Mouse (Mus musculus) embryonic facial prominence, embryonic 15.5 days (tissue): ENCODE data around the gene Abr. TPM values are rescaled to one million over a fixed set of nuclear protein-coding genes. Genes with fewer than 3 reads are reported as not detected.

ENCODE experiments used
- ATAC-seq: fragments of 200-750 bp; cut with Nextera tagmentation; 2 replicates; pipeline ENCODE4 v1.8.0; 2017; ENCODE audit warnings: low read depth, moderate TSS enrichment; ENCODE audit not compliant: insufficient number of reproducible peaks, low FRiP score, low TSS enrichment
- H3K27ac ChIP-seq: fragments of 300-500 bp; sonication (generic); replicated peaks from 2 replicates; pipeline ENCODE4 v1.5.1; 2015; ENCODE audit warnings: mild to moderate bottlenecking, inconsistent platforms
- H3K27me3 ChIP-seq: fragments of 300-500 bp; sonication (generic); 2 replicates; pipeline ENCODE4 v1.6.1; 2015; ENCODE audit warnings: inconsistent platforms
- H3K36me3 ChIP-seq: fragments of 300-500 bp; sonication (generic); 2 replicates; pipeline ENCODE4 v1.6.1; 2015; ENCODE audit warnings: mild to moderate bottlenecking, inconsistent platforms
- H3K4me1 ChIP-seq: fragments of 300-500 bp; sonication (generic); 2 replicates; pipeline ENCODE4 v1.6.1; 2015; ENCODE audit warnings: inconsistent platforms
- H3K4me2 ChIP-seq: fragments of 300-500 bp; sonication (generic); replicated peaks from 2 replicates; pipeline ENCODE4 v1.6.1; 2015; ENCODE audit warnings: mild to moderate bottlenecking, inconsistent platforms
- H3K4me3 ChIP-seq: fragments of 300-500 bp; sonication (generic); replicated peaks from 2 replicates; pipeline ENCODE4 v1.5.1; 2015; ENCODE audit warnings: mild to moderate bottlenecking, inconsistent platforms
- H3K9ac ChIP-seq: fragments of 300-500 bp; sonication (generic); 2 replicates; pipeline ENCODE4 v1.6.1; 2015; ENCODE audit warnings: inconsistent platforms
- H3K9me3 ChIP-seq: fragments of 300-500 bp; sonication (generic); replicated peaks from 2 replicates; pipeline ENCODE4 v1.6.1; 2016; ENCODE audit warnings: inconsistent platforms
- WGBS: fragments of 180-500 bp; shearing (Covaris S2); methylation state at CpG from one replicate; pipeline ENCODE4 v1.1.7; 2015; 5-methylcytosine and 5-hydroxymethylcytosine counted together
- polyA plus RNA-seq: library from polyadenylated mRNA; unstranded; fragments of >200 nt; fragmentation: Nextera tagmentation; extraction: Ambion mirVana; gene quantifications from 2 replicates; pipeline ENCODE4 v1.2.1, GENCODE M21; 2015

Abr gene
- polyA plus RNA-seq, 1 experiment from 2014 or later: 42.6 TPM

DNA sequence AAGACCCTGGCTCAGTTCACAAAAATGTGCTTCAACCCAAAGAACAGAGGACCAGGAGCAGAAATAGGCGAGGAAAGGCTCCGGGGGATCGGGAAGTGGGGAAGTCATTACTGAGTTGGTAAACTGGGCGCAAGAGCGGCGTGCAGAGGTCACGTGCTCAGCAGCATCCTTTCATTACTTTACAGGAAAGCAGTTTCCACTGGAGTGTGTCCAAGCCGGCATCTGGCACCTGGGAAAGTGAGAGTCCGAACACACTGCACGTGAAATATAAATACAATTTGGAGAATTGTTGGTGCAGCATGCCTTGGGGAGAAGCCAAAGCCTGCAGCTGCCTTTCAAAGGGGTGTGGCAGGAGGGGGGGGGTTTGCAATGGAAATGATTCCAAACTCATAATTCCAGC, 220.7 kb downstream of the Abr start:
- no peaks in the 10 kb centered on the region for H3K9me3 ChIP-seq
- H3K4me3 ChIP-seq: no peak overlapping the region
- H3K4me1 ChIP-seq: peaks cover 20% of the 10 kb centered on the region
- H3K36me3 ChIP-seq: no peaks in the 10 kb centered on the region
- ATAC-seq: no peak
- WGBS: 41% methylated on average over 10 of the region's 10 CpGs
- no peak overlapping the region for H3K9ac ChIP-seq
- H3K4me2 ChIP-seq: no peak overlapping the region
- no peaks in the 10 kb centered on the region; the same call in 1 of the 2 replicates for H3K27me3 ChIP-seq
- no peak overlapping the region; the same call in 1 of the 2 replicates for H3K27ac ChIP-seq

DNA sequence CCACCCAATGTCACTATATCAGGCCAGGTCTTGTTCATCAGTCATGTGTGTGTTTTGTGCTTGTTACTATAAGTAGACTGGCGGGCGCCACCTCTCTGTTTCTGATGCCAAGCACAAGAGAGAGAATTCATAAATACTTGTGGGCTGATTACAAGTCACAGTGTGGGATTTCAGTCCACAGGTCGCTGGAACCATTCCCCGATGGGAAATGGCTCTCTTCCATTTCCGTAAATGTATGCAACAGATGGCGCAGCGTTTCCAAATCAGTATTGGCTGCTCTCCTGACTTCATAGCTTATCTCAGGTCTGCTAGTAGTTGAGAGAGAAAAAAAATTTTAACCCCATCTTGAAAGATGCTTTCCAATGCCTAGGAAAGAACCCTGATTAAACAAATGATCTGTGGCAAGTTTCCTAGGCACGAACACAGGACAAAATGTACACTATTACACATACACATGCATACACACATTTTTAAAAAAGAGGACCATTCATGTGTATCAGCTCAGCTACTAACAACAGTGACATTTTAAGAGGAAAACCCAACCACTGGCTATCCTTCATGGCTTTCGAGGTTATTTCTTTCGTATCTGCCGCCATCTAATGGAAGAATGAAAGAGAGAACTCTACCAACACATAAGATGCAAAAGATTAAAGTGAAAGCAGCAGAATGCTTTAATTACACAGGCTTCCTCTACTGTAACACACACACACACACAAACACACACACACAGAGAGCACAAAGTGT, 222.4 kb downstream of the Abr start:
- peak overlapping the region; percentile 86 for H3K4me3 ChIP-seq
- no peaks in the 10 kb centered on the region for H3K9me3 ChIP-seq
- whole genome bisulfite sequencing: 4% methylated on average over 11 of the region's 11 CpGs
- peaks cover 33% of the 10 kb centered on the region for H3K4me1 ChIP-seq
- H3K27me3 ChIP-seq: no peaks in the 10 kb centered on the region; the same call in 1 of the 2 replicates
- H3K36me3 ChIP-seq: no peaks in the 10 kb centered on the region
- ATAC-seq: peak; percentile 22
- peak overlapping the region; percentile 88 for H3K27ac ChIP-seq
- H3K4me2 ChIP-seq: peak overlapping the region; percentile 74
- no peak overlapping the region for H3K9ac ChIP-seq

DNA sequence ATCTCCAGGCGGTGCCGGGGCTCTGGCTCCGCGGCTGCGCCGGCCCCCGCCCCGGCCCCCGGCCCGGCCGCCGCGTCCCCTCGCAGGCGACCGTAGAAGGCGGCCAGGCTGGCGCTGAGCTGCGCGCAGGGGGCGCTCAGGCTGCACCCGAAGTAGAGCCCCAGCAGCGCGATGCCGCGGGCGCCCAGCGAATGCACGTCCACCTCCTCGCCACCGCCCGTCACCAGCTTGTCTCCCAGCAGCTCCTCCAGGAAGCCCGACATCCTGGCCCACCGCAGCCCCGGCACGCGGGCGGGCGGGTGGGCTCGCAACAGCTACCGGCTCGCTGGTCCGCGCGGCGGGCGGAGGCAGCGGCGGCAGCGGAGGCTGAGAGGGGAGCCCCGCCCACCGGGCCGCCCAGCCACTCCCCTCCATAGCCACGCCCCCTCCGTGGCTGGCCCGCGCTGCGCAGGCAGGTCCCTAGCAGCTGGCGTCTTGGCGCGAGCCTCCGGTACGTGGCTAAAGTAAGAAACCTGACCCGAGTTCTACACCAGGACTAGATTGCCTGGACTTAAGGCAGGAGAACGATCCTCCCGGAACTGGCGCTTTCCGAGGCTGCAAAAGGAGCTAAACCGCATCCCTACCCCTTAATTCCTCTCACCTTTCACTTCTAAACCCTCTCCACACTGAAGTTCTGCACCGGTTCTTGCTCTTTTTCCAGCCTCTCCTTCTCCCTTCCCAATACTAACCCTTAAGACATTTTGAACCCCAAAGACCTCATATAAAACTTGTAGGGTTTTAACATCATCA, 223.1 kb downstream of the Abr start, which contains the start of gene Nxn:
TSS of gene Nxn (minus strand) at position 343 of the 789 bp plus-strand sequence.
- WGBS: under 1% methylated on average over 60 of the region's 70 CpGs
- Histone ChIP-seq H3K4me3 (peak within 1 kb of the TSS; percentile 86), H3K4me1 (peaks cover 38% of the 10 kb centered on the region), H3K27me3 (no peaks in the 10 kb centered on the region), H3K9me3 (no peaks in the 10 kb centered on the region), H3K27ac (peak within 1 kb of the TSS; percentile 88), H3K9ac (peak within 1 kb of the TSS; percentile 90), H3K4me2 (peak within 1 kb of the TSS; percentile 74), H3K36me3 (no peaks in the 10 kb centered on the region)
- ATAC-seq: peak; percentile 89

DNA sequence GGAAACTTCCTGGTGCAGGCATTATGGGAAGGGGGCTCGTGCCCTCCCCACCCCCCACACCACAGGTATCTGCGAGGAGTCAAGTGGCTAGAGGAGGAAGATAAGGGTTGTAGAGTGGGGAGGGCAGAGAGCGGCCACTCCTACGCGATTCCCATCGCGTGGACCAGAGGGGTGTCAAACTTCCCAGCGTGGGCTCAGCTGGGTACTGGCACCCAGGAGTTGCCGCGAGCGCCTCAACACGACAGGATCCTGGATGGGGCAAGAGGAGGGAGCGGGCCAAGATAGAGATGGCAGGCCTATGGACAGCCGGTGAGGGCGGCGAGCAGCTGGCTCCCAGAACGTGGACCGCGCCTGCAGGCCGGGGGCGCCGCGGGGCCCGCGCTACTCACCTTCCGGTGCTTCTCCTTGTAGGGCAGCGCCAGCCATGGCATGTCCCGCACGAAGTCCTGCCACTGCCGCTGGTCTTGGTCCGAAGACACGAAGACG, 223.8 kb downstream of the Abr start:
- ATAC-seq: peak; percentile 61
- H3K4me3 ChIP-seq: peak overlapping the region; percentile 86
- H3K4me1 ChIP-seq: peaks cover 40% of the 10 kb centered on the region
- H3K9ac ChIP-seq: peak overlapping the region; percentile 90
- no peaks in the 10 kb centered on the region for H3K27me3 ChIP-seq
- no peaks in the 10 kb centered on the region for H3K9me3 ChIP-seq
- H3K4me2 ChIP-seq: peak overlapping the region; percentile 74
- H3K27ac ChIP-seq: peak overlapping the region; percentile 88
- under 1% methylated on average over 32 of the region's 33 CpGs for WGBS
- H3K36me3 ChIP-seq: no peaks in the 10 kb centered on the region

DNA sequence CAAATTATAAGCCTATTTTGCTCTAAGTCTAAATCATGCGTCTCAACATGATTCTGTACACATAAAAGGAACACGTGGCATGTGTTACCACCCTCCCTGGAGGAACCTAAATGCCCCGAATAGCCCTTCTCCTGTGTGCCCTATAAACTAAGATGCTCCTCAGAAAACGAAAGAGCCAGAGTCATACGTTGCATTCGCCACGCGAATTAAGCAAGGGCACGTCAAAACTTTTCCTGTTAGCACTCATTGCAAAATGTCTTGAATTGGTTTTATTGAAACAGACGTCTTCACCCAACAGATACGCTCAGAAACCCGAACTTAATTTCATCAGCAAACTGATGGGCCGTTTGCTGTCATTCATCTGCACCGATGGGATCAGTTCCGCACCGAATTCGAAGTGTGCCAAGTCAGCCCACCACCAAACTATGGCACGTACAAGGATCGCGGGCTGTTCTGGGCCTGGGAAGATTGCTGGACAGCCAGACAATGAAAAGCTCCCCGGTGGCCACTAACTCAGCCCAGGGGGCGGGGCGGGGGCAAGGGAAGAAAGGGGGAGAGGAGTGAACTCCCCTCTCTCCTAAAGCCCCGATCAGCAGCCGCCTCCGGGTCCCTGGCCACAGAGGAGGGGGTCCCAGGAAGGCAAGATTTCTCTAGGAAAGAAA, 224.3 kb downstream of the Abr start:
- H3K9ac ChIP-seq: peak overlapping the region; percentile 90
- ATAC-seq: no peak
- H3K27me3 ChIP-seq: no peaks in the 10 kb centered on the region
- peak overlapping the region; percentile 88 for H3K27ac ChIP-seq
- under 1% methylated on average over 26 of the region's 26 CpGs for WGBS
- H3K4me3 ChIP-seq: peak overlapping the region; percentile 86
- H3K36me3 ChIP-seq: no peaks in the 10 kb centered on the region
- H3K4me2 ChIP-seq: peak overlapping the region; percentile 74
- H3K9me3 ChIP-seq: no peaks in the 10 kb centered on the region
- H3K4me1 ChIP-seq: peaks cover 46% of the 10 kb centered on the region

DNA sequence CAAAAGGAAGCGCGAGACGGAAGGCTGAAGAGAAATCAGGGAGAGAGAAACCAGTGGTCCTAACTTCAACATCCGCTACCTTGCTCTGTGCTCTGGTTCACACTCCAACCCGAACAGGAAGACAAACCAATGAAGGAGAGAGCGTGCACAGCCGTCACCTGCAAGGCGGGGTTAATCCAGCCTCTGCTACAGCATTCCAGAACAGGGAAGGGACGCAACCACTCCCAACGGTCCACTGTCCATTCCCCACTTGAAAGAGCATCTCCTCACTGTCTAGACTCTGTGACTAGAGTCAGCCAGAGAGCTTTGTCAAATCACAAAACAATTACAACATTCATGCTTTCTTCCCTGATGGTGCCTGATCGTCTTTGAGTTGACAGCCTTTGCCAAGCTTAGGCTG, 229.1 kb downstream of the Abr start:
- Histone ChIP-seq H3K9me3 (no peaks in the 10 kb centered on the region), H3K36me3 (peaks cover 15% of the 10 kb centered on the region; the same call in 1 of the 2 replicates), H3K27me3 (no peaks in the 10 kb centered on the region), H3K4me3 (no peak overlapping the region), H3K27ac (no peak overlapping the region), H3K9ac (no peak overlapping the region), H3K4me2 (no peak overlapping the region; the same call in 1 of the 2 replicates), H3K4me1 (peaks cover 58% of the 10 kb centered on the region)
- no peak for ATAC-seq
- WGBS: 86% methylated on average over 11 of the region's 11 CpGs

DNA sequence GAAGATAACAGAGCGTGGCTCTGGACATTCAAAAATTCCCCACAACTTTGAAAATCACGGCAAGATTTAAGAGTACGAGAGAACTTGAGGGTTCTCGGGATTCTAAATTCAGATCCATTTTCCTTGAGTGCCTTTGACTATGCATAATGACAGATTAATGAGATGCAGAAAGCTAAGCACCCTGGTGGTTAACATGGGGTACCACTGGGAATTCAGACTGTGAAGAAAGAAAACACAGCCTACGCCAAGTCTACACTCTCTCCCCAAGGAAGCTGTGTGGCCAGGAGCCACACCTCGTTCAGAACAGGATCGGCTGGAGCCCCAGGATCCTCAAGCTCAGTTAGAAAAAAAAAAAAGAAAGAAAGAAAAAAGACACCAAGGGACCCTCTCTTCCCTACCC, 229.6 kb downstream of the Abr start:
- Histone ChIP-seq H3K4me2 (no peak overlapping the region; the same call in 1 of the 2 replicates), H3K27ac (0 out of 2 replicates have a peak overlapping the region, but pooled peaks have one; percentile 3), H3K9me3 (no peaks in the 10 kb centered on the region), H3K4me1 (peaks cover 58% of the 10 kb centered on the region), H3K9ac (no peak overlapping the region), H3K4me3 (no peak overlapping the region), H3K27me3 (no peaks in the 10 kb centered on the region), H3K36me3 (peaks cover 15% of the 10 kb centered on the region; the same call in 1 of the 2 replicates)
- WGBS: 73% methylated on average over 7 of the region's 7 CpGs
- ATAC-seq: no peak

DNA sequence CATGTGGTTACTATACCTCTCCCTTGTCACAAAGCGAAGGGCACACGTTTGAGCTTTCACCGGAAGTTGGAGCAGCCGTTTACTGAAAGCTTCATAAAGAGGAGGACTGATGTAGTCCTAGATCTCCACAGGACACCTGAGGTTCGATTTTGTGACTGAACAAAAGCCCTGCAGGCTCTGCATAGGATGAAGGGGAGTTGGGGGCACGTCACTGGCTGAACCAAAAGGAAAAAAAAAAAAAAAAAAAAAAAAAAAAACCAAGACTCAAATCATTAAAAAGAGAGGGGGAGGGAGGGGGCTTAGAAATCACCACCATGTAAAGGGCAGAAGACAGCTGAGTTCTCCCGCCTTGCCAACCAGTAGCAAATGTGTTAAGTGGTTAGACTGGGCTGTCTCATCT, 233.4 kb downstream of the Abr start:
- no peak overlapping the region for H3K4me2 ChIP-seq
- no peak overlapping the region for H3K9ac ChIP-seq
- H3K27me3 ChIP-seq: no peaks in the 10 kb centered on the region
- H3K4me1 ChIP-seq: peaks cover 56% of the 10 kb centered on the region
- ATAC-seq: no peak
- WGBS: 35% methylated on average over 7 of the region's 7 CpGs
- peaks cover 15% of the 10 kb centered on the region; the same call in 1 of the 2 replicates for H3K36me3 ChIP-seq
- no peak overlapping the region for H3K4me3 ChIP-seq
- H3K27ac ChIP-seq: 0 out of 2 replicates have a peak overlapping the region, but pooled peaks have one; percentile 22
- H3K9me3 ChIP-seq: no peaks in the 10 kb centered on the region

DNA sequence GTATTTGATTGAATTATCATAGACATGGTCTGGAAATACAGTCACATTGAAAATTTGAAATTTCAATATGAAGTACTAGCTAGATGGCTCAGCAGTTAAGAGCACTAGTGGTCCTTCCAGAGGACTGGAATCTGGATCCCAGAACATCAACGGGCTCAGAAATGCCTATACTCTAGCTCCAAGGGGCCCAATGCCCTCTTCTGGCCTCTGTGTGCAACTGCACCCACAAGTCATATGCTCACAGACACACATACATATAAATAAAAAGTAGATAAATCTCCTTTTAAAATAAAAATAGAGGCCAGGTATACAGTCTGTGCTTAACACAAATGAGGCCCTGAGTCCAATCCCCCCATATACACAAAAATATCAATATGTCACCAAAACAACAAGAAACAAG, 235.0 kb downstream of the Abr start:
- peaks cover 13% of the 10 kb centered on the region; the same call in 1 of the 2 replicates for H3K36me3 ChIP-seq
- H3K27ac ChIP-seq: no peak overlapping the region
- H3K4me1 ChIP-seq: peaks cover 60% of the 10 kb centered on the region
- whole genome bisulfite sequencing: 77% methylated on average over 1 of the region's 1 CpGs
- no peak overlapping the region for H3K9ac ChIP-seq
- no peaks in the 10 kb centered on the region for H3K9me3 ChIP-seq
- H3K27me3 ChIP-seq: no peaks in the 10 kb centered on the region
- no peak for ATAC-seq
- H3K4me2 ChIP-seq: no peak overlapping the region
- no peak overlapping the region for H3K4me3 ChIP-seq

DNA sequence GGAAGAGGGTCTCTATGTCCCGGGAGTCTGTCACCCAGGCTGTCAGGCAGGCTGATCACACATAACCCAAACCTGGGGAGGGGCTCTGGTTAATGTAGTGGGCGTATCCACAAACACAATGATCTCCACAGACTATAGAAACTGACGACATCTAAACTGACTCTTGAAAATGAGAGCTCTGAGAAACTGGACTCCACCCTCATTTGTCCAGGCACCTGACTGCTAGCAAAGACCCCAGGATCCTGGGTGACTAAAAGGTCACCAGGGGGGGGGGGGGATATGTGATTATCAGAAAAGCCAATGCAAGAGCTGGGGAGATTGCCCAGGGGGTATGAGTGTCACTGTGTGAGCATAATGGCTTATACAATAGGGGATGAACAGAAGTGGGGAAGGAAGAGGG, 236.4 kb downstream of the Abr start:
- Histone ChIP-seq H3K36me3 (peaks cover 2% of the 10 kb centered on the region; the same call in 1 of the 2 replicates), H3K27ac (no peak overlapping the region), H3K9me3 (no peaks in the 10 kb centered on the region), H3K4me3 (no peak overlapping the region), H3K4me1 (peaks cover 70% of the 10 kb centered on the region), H3K9ac (no peak overlapping the region), H3K27me3 (no peaks in the 10 kb centered on the region), H3K4me2 (no peak overlapping the region)
- no peak for ATAC-seq
- 48% methylated on average over 3 of the region's 3 CpGs for WGBS

DNA sequence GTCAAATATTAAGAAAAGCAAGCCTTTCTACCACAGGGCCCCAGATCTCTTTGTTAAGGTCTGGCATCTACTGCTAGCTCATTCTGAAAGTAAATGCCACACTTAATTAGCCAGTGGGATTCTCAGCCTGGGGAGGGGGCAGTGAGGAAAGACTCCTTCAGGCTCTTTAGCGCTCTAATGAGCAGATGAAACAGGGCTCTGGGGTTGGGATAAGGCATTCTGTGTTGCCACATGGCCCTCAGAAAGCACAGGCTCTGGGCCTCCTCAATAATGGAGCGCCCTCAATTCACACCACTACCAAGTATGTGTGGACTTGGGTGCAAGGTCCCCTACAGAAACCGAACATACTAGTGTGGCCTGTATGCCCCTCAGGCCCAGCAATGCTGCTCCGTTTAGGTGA, 237.1 kb downstream of the Abr start:
- Histone ChIP-seq H3K36me3 (no peaks in the 10 kb centered on the region), H3K9me3 (no peaks in the 10 kb centered on the region), H3K4me3 (no peak overlapping the region), H3K4me1 (peaks cover 76% of the 10 kb centered on the region), H3K27ac (peak overlapping the region; percentile 65), H3K9ac (no peak overlapping the region), H3K4me2 (no peak overlapping the region), H3K27me3 (no peaks in the 10 kb centered on the region)
- no peak for ATAC-seq
- 65% methylated on average over 4 of the region's 4 CpGs for WGBS
